Mouse (Mus musculus) adrenal gland, adult 8-10 months (tissue): ENCODE measurements around the gene Cdc7. TPM values are rescaled to one million over a fixed set of nuclear protein-coding genes. Genes with fewer than 3 reads are reported as not detected.
"Not testable (repeated sequence)": the region's sequence is repeated elsewhere in the genome, so short reads cannot be mapped to it uniquely, and the experiment has no call there.

ENCODE experiments used
- DNase-seq: peaks from one replicate; pipeline ENCODE4 v3.0.0; 2022
- total RNA-seq, 4 experiments: library from RNA; stranded (reverse); gene quantifications; 2 replicates each; pipeline ENCODE4 v1.2.4; 2022

Cdc7 gene
- 1 to 10 TPM; 2.8 to 5.9 (median 4.0) TPM for total RNA-seq

- DNase-seq: peak; percentile 87
These were observed at the start of gene Cdc7 for GRCm38 (mm10) chr5:106963584-106964512. Gene Cdc7 (plus strand): TSS chr5:106964322.

GRCm38 (mm10) chr5:106919315-106919714 lies 44.8 kb upstream of the Cdc7 start:
- DNase-seq: no peak

GRCm38 (mm10) chr5:106925488-106926368 lies 38.4 kb upstream of the Cdc7 start, which contains the start of gene Hfm1:
Gene Hfm1 (minus strand): TSS chr5:106926321.
- DNase-seq: no peak

GRCm38 (mm10) chr5:106926369-106926686 lies 37.8 kb upstream of the Cdc7 start:
- DNase-seq: no peak

GRCm38 (mm10) chr5:106927996-106928395 lies 36.1 kb upstream of the Cdc7 start:
- no peak for DNase-seq

GRCm38 (mm10) chr5:106946342-106946741 lies 17.8 kb upstream of the Cdc7 start:
- DNase-seq: no peak

GRCm38 (mm10) chr5:106948683-106949082 lies 15.4 kb upstream of the Cdc7 start:
- DNase-seq: no peak

- DNase-seq: no peak
These were observed 7.7 kb upstream of the Cdc7 start for GRCm38 (mm10) chr5:106956467-106956866.

- DNase-seq: peak; percentile 47
These were observed 5.1 kb upstream of the Cdc7 start for GRCm38 (mm10) chr5:106959031-106959430.

GRCm38 (mm10) chr5:106960451-106960850 lies 3.7 kb upstream of the Cdc7 start:
- no peak for DNase-seq

- DNase-seq: no peak
These were observed 442 bp downstream of the Cdc7 start for GRCm38 (mm10) chr5:106964513-106965014.

GRCm38 (mm10) chr5:106966443-106966842 lies 2.3 kb downstream of the Cdc7 start:
- no peak for DNase-seq

- no peak for DNase-seq
These were observed 3.5 kb downstream of the Cdc7 start for GRCm38 (mm10) chr5:106967578-106967977.

- DNase-seq: no peak
These were observed 9.8 kb downstream of the Cdc7 start for GRCm38 (mm10) chr5:106973883-106974282.

GRCm38 (mm10) chr5:106979156-106979555 lies 15.0 kb downstream of the Cdc7 start:
- DNase-seq: peak; percentile 46

GRCm38 (mm10) chr5:106982298-106982952 lies 18.3 kb downstream of the Cdc7 start:
- no peak for DNase-seq

- not testable (repeated sequence) for DNase-seq
These were observed 20.8 kb downstream of the Cdc7 start for GRCm38 (mm10) chr5:106984934-106985333.

GRCm38 (mm10) chr5:106985594-106985993 lies 21.5 kb downstream of the Cdc7 start:
- no peak for DNase-seq

- no peak for DNase-seq
These were observed 25.1 kb downstream of the Cdc7 start for GRCm38 (mm10) chr5:106989181-106989580.

GRCm38 (mm10) chr5:106989786-106990185 lies 25.7 kb downstream of the Cdc7 start:
- DNase-seq: no peak

GRCm38 (mm10) chr5:106990639-106991299 lies 26.6 kb downstream of the Cdc7 start:
- DNase-seq: peak; percentile 63
